Mouse (Mus musculus): Measurements from ENCODE around the gene Manf. TPM values are rescaled to one million over a fixed set of nuclear protein-coding genes. Genes with fewer than 3 reads are reported as not detected.

The Manf gene
- polyA plus RNA-seq, 1 experiment from 2014 or later = 165 TPM

- H3K36me3 ChIP-seq (ENCODE audit: control insufficient read depth, insufficient read depth, low read length) = no peaks in the 10 kb centered on the region
- H3K27ac ChIP-seq (ENCODE audit: low read depth, low read length) = no peak overlapping the region
- no peak for ATAC-seq (ENCODE audit: low read depth)
- WGBS = 52% methylated on average over 15 of the region's 15 CpGs
- H3K4me1 ChIP-seq (ENCODE audit: control insufficient read depth, insufficient read depth, low read length) = 0 out of 2 replicates have a peak, but pooled peaks cover 2% of the 10 kb centered on the region
- H3K4me2 ChIP-seq (ENCODE audit: low read depth, low read length) = peak overlapping the region; percentile 59
- H3K4me3 ChIP-seq (ENCODE audit: low read depth, low read length) = peak overlapping the region; percentile 87
- no peaks in the 10 kb centered on the region for H3K9me3 ChIP-seq (ENCODE audit: control insufficient read depth, low read length)
- H3K9ac ChIP-seq (replicated peaks; ENCODE audit: low read depth, low read length) = peak overlapping the region; percentile 55; the same call in 1 of the 2 replicates
- H3K27me3 ChIP-seq (ENCODE audit: control insufficient read depth, insufficient read depth, low read length) = no peaks in the 10 kb centered on the region
Observed at GRCm38 (mm10) chr9:106821050-106821617, 70.6 kb downstream of the Manf start.

- H3K36me3 ChIP-seq (ENCODE audit: control insufficient read depth, insufficient read depth, low read length) = no peaks in the 10 kb centered on the region
- no peak for ATAC-seq (ENCODE audit: low read depth)
- H3K9ac ChIP-seq (replicated peaks; ENCODE audit: low read depth, low read length) = no peak overlapping the region
- no peak overlapping the region for H3K4me2 ChIP-seq (ENCODE audit: low read depth, low read length)
- no peak overlapping the region for H3K27ac ChIP-seq (ENCODE audit: low read depth, low read length)
- H3K4me1 ChIP-seq (ENCODE audit: control insufficient read depth, insufficient read depth, low read length) = 0 out of 2 replicates have a peak, but pooled peaks cover 2% of the 10 kb centered on the region
- H3K9me3 ChIP-seq (ENCODE audit: control insufficient read depth, low read length) = no peaks in the 10 kb centered on the region
- H3K4me3 ChIP-seq (ENCODE audit: low read depth, low read length) = no peak overlapping the region
- no peaks in the 10 kb centered on the region for H3K27me3 ChIP-seq (ENCODE audit: control insufficient read depth, insufficient read depth, low read length)
- WGBS = 95% methylated on average over 1 of the region's 1 CpGs
Observed at GRCm38 (mm10) chr9:106819201-106819600, 72.6 kb downstream of the Manf start.

- 0 out of 2 replicates have a peak, but pooled peaks cover 2% of the 10 kb centered on the region for H3K4me1 ChIP-seq (ENCODE audit: control insufficient read depth, insufficient read depth, low read length)
- WGBS = 85% methylated on average over 6 of the region's 6 CpGs
- H3K27me3 ChIP-seq (ENCODE audit: control insufficient read depth, insufficient read depth, low read length) = no peaks in the 10 kb centered on the region
- no peak overlapping the region for H3K27ac ChIP-seq (ENCODE audit: low read depth, low read length)
- H3K36me3 ChIP-seq (ENCODE audit: control insufficient read depth, insufficient read depth, low read length) = no peaks in the 10 kb centered on the region
- H3K4me3 ChIP-seq (ENCODE audit: low read depth, low read length) = no peak overlapping the region
- no peak overlapping the region for H3K9ac ChIP-seq (replicated peaks; ENCODE audit: low read depth, low read length)
- no peaks in the 10 kb centered on the region for H3K9me3 ChIP-seq (ENCODE audit: control insufficient read depth, low read length)
- H3K4me2 ChIP-seq (ENCODE audit: low read depth, low read length) = no peak overlapping the region
- no peak for ATAC-seq (ENCODE audit: low read depth)
Observed at GRCm38 (mm10) chr9:106818191-106818590, 73.6 kb downstream of the Manf start.

GRCm38 (mm10) chr9:106806503-106806902 is 85.3 kb downstream of the Manf start:
- Histone ChIP-seq H3K36me3 (ENCODE audit: control insufficient read depth, insufficient read depth, low read length) (no peaks in the 10 kb centered on the region), H3K4me2 (ENCODE audit: low read depth, low read length) (no peak overlapping the region), H3K27ac (ENCODE audit: low read depth, low read length) (no peak overlapping the region), H3K27me3 (ENCODE audit: control insufficient read depth, insufficient read depth, low read length) (no peaks in the 10 kb centered on the region), H3K4me3 (ENCODE audit: low read depth, low read length) (no peak overlapping the region), H3K9ac (replicated peaks; ENCODE audit: low read depth, low read length) (no peak overlapping the region), H3K9me3 (ENCODE audit: control insufficient read depth, low read length) (no peaks in the 10 kb centered on the region), H3K4me1 (ENCODE audit: control insufficient read depth, insufficient read depth, low read length) (no peaks in the 10 kb centered on the region)
- 77% methylated on average over 4 of the region's 4 CpGs for WGBS
- no peak for ATAC-seq (ENCODE audit: low read depth)

- no peak for ATAC-seq (ENCODE audit: low read depth)
- Histone ChIP-seq H3K27me3 (ENCODE audit: control insufficient read depth, insufficient read depth, low read length) (no peaks in the 10 kb centered on the region), H3K4me2 (ENCODE audit: low read depth, low read length) (no peak overlapping the region), H3K4me1 (ENCODE audit: control insufficient read depth, insufficient read depth, low read length) (peaks cover 6% of the 10 kb centered on the region; the same call in 1 of the 2 replicates), H3K36me3 (ENCODE audit: control insufficient read depth, insufficient read depth, low read length) (no peaks in the 10 kb centered on the region), H3K4me3 (ENCODE audit: low read depth, low read length) (no peak overlapping the region), H3K9ac (replicated peaks; ENCODE audit: low read depth, low read length) (no peak overlapping the region), H3K27ac (ENCODE audit: low read depth, low read length) (no peak overlapping the region), H3K9me3 (ENCODE audit: control insufficient read depth, low read length) (no peaks in the 10 kb centered on the region)
- WGBS = 74% methylated on average over 6 of the region's 6 CpGs
Observed at GRCm38 (mm10) chr9:106790831-106791230, 100.9 kb downstream of the Manf start.

GRCm38 (mm10) chr9:106789363-106789762 is 102.4 kb downstream of the Manf start:
- Histone ChIP-seq H3K9me3 (ENCODE audit: control insufficient read depth, low read length) (no peaks in the 10 kb centered on the region), H3K27ac (ENCODE audit: low read depth, low read length) (no peak overlapping the region), H3K4me1 (ENCODE audit: control insufficient read depth, insufficient read depth, low read length) (peaks cover 6% of the 10 kb centered on the region; the same call in 1 of the 2 replicates), H3K27me3 (ENCODE audit: control insufficient read depth, insufficient read depth, low read length) (no peaks in the 10 kb centered on the region), H3K4me2 (ENCODE audit: low read depth, low read length) (peak overlapping the region; percentile 97), H3K36me3 (ENCODE audit: control insufficient read depth, insufficient read depth, low read length) (no peaks in the 10 kb centered on the region), H3K9ac (replicated peaks; ENCODE audit: low read depth, low read length) (peak overlapping the region; percentile 99), H3K4me3 (ENCODE audit: low read depth, low read length) (peak overlapping the region; percentile 100)
- no peak for ATAC-seq (ENCODE audit: low read depth)
- 18% methylated on average over 10 of the region's 10 CpGs for WGBS

GRCm38 (mm10) chr9:106788812-106789321 is 102.9 kb downstream of the Manf start, which contains the start of gene Rad54l2:
Gene Rad54l2 (minus strand): TSS chr9:106789194.
- under 1% methylated on average over 48 of the region's 49 CpGs for WGBS

More at GRCm38 (mm10) chr9:106788812-106789321, 102.9 kb downstream of the Manf start, which contains the start of gene Rad54l2:
- H3K27ac ChIP-seq (ENCODE audit: low read depth, low read length) = peak within 1 kb of the TSS; percentile 84
- no peaks in the 10 kb centered on the region for H3K27me3 ChIP-seq (ENCODE audit: control insufficient read depth, insufficient read depth, low read length)
- H3K4me1 ChIP-seq (ENCODE audit: control insufficient read depth, insufficient read depth, low read length) = peaks cover 6% of the 10 kb centered on the region; the same call in 1 of the 2 replicates
- no peaks in the 10 kb centered on the region for H3K36me3 ChIP-seq (ENCODE audit: control insufficient read depth, insufficient read depth, low read length)
- no peaks in the 10 kb centered on the region for H3K9me3 ChIP-seq (ENCODE audit: control insufficient read depth, low read length)
- H3K4me3 ChIP-seq (ENCODE audit: low read depth, low read length) = peak within 1 kb of the TSS; percentile 100
- peak; percentile 89 for ATAC-seq (ENCODE audit: low read depth)
- H3K4me2 ChIP-seq (ENCODE audit: low read depth, low read length) = peak within 1 kb of the TSS; percentile 97
- H3K9ac ChIP-seq (replicated peaks; ENCODE audit: low read depth, low read length) = peak within 1 kb of the TSS; percentile 99

Other genes with a start within 250 kb of the Manf start
- gene Grm2, start 235.9 kb downstream of the Manf start, polyA plus RNA-seq (2014; fragmentation: Nextera tagmentation; extraction: Ambion mirVana) = 4.9 and 7.5 TPM in 2 replicates
- 62.2 and 67.2 TPM in 2 replicates for gene Tex264, start 206.1 kb downstream of the Manf start, polyA plus RNA-seq (2014; fragmentation: Nextera tagmentation; extraction: Ambion mirVana)
- 5.7 and 6.4 TPM in 2 replicates for gene Rad54l2, start 102.8 kb downstream of the Manf start, polyA plus RNA-seq (2014; fragmentation: Nextera tagmentation; extraction: Ambion mirVana)
- 21.7 and 22.0 TPM in 2 replicates for gene Dcaf1, start 70.1 kb downstream of the Manf start, polyA plus RNA-seq (2014; fragmentation: Nextera tagmentation; extraction: Ambion mirVana)
- gene Rbm15b, start 4.6 kb downstream of the Manf start, polyA plus RNA-seq (2014; fragmentation: Nextera tagmentation; extraction: Ambion mirVana) = 20.0 and 22.1 TPM in 2 replicates